Mouse (Mus musculus) heart, adult 2 months (tissue): Measurements from ENCODE around the gene Gjb2.
"Not testable (repeated sequence)": the region's sequence is repeated elsewhere in the genome, so short reads cannot be mapped to it uniquely, and the experiment has no call there.

Experiments
- CTCF ChIP-seq: fragments of 200-600 bp; IDR thresholded peaks from 2 replicates; pipeline ENCODE4 v1.8.1; 2022; ENCODE audit warnings: antibody characterized with exemption, mild to moderate bottlenecking, moderate library complexity
- EP300 ChIP-seq: fragments of 200-500 bp; IDR thresholded peaks from 2 replicates; pipeline ENCODE4 v1.6.1; 2011; ENCODE audit warnings: low read depth, low read length, control low read depth; ENCODE audit not compliant: insufficient read depth
- POLR2A ChIP-seq: fragments of 200-500 bp; IDR thresholded peaks from 2 replicates; pipeline ENCODE4 v1.6.1; 2011; ENCODE audit warnings: mild to moderate bottlenecking, low read depth, low read length, control low read depth; ENCODE audit not compliant: insufficient read depth

- peak; percentile 70 for TF ChIP-seq CTCF
- not testable (repeated sequence) for TF ChIP-seq EP300, POLR2A
These were observed 34.6 kb downstream of the Gjb2 start for GRCm38 (mm10) chr14:57069906-57070305.
